Mouse (Mus musculus) embryonic facial prominence, embryonic 13.5 days (tissue): Measurements from ENCODE around the gene Gm44596. TPM values are rescaled to one million over a fixed set of nuclear protein-coding genes. Genes with fewer than 3 reads are reported as not detected.
A peak's percentile ranks its signal among the peaks of the same experiment; 100 is the strongest.

Source experiments
- ATAC-seq: fragments of 200-750 bp; cut with Nextera tagmentation; 2 replicates; pipeline ENCODE4 v1.8.0; 2017; ENCODE audit warnings: low read depth; ENCODE audit not compliant: insufficient number of reproducible peaks, insufficient read depth, low FRiP score, low TSS enrichment
- H3K27ac ChIP-seq: fragments of 300-500 bp; sonication (generic); 2 replicates; pipeline ENCODE4 v1.5.1; 2015; ENCODE audit warnings: moderate library complexity, mild to moderate bottlenecking, inconsistent platforms
- H3K27me3 ChIP-seq: fragments of 300-500 bp; sonication (generic); 2 replicates; pipeline ENCODE4 v1.6.1; 2015; ENCODE audit warnings: mild to moderate bottlenecking, inconsistent platforms
- H3K36me3 ChIP-seq: fragments of 300-500 bp; sonication (generic); 2 replicates; pipeline ENCODE4 v1.6.1; 2015; ENCODE audit warnings: mild to moderate bottlenecking, inconsistent platforms
- H3K4me1 ChIP-seq: fragments of 300-500 bp; sonication (generic); 2 replicates; pipeline ENCODE4 v1.6.1; 2015; ENCODE audit warnings: inconsistent platforms
- H3K4me2 ChIP-seq: fragments of 300-500 bp; sonication (generic); 2 replicates; pipeline ENCODE4 v1.6.1; 2015; ENCODE audit warnings: moderate library complexity, mild to moderate bottlenecking, inconsistent platforms
- H3K4me3 ChIP-seq: fragments of 300-500 bp; sonication (generic); 2 replicates; pipeline ENCODE4 v1.5.1; 2015; ENCODE audit warnings: mild to moderate bottlenecking, inconsistent platforms
- H3K9ac ChIP-seq: fragments of 300-500 bp; sonication (generic); 2 replicates; pipeline ENCODE4 v1.6.1; 2015; ENCODE audit warnings: mild to moderate bottlenecking, inconsistent platforms
- H3K9me3 ChIP-seq: fragments of 300-500 bp; sonication (generic); 2 replicates; pipeline ENCODE4 v1.6.1; 2016; ENCODE audit warnings: inconsistent platforms
- WGBS: fragments of 180-500 bp; shearing (Covaris S2); methylation state at CpG from one replicate; pipeline ENCODE4 v1.1.7; 2015; ENCODE audit warnings: mixed read lengths; 5-methylcytosine and 5-hydroxymethylcytosine counted together
- polyA plus RNA-seq: library from polyadenylated mRNA; unstranded; fragments of >200 nt; fragmentation: Nextera tagmentation; extraction: Ambion mirVana; gene quantifications from 2 replicates; pipeline ENCODE4 v1.2.1, GENCODE M21; 2015

Gene Gm44596
- polyA plus RNA-seq, 1 experiment from 2014 or later = not detected

DNA sequence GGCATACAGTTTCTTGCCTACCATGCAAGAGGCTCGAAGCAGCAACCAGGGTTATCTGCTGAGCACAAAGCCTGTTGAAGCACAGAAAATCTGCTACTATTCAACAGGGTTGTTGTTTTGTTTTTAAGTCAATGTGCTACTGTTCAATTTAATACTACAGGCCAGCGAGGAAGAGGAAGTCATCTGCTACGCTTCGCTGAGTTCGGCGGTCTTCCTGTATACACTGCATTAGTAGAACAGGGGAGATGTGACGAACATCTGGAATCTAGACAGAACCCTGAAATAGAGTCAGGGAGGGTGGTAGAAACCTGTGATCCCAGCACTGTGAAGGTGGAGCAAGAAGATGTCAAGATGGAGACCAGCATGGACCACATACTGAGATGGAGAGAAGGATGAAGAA lies 8.4 kb downstream of the Gm44596 start:
- Histone ChIP-seq H3K9ac (no peak overlapping the region), H3K9me3 (no peaks in the 10 kb centered on the region), H3K4me1 (no peaks in the 10 kb centered on the region), H3K27ac (no peak overlapping the region), H3K27me3 (no peaks in the 10 kb centered on the region), H3K36me3 (no peaks in the 10 kb centered on the region), H3K4me2 (no peak overlapping the region), H3K4me3 (no peak overlapping the region)
- 54% methylated on average over 7 of the region's 7 CpGs for WGBS
- no peak for ATAC-seq

DNA sequence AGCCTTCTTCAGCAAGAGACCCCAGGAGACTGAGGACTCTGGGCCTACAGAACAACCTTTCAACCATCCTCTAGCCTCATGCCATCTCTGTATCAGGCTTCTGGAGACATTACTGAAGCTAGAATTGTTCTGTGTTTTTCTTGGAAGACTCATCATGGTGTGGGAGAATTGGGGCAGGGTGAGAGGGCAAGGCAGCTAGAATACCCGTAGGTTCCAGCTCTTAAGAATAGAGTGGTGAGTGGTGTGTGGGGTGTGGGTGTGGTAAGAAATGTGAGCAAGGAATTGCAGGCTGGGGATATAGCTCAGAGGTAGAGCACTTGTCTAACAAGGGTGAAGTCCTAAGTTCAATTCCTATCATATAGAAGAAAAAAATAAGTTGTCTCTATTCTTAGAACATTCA lies 9.7 kb downstream of the Gm44596 start:
- Histone ChIP-seq H3K4me2 (no peak overlapping the region), H3K4me3 (no peak overlapping the region), H3K27ac (no peak overlapping the region), H3K4me1 (no peaks in the 10 kb centered on the region), H3K27me3 (no peaks in the 10 kb centered on the region), H3K36me3 (no peaks in the 10 kb centered on the region), H3K9me3 (no peaks in the 10 kb centered on the region), H3K9ac (no peak overlapping the region)
- no peak for ATAC-seq
- 89% methylated on average over 1 of the region's 1 CpGs for WGBS

DNA sequence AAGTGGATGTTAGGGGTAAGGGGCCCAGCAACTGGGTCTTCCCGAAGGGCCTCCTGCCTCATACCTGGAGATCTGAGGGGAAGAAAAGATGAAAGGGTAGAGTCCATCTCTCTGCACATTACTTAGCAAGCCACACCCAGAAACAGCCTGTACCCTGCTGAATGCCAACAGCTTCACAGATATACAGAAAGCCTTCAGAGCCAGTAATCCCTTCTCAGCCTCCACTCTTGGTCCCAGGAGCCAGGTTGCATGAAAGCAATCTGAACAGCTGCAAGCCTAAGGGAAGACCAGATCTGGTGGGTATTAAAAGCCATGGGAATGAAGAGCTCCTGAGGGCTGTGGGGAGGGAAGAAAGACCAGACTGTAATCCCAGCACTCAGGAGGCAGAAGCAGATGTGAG lies 13.9 kb downstream of the Gm44596 start:
- no peak for ATAC-seq

DNA sequence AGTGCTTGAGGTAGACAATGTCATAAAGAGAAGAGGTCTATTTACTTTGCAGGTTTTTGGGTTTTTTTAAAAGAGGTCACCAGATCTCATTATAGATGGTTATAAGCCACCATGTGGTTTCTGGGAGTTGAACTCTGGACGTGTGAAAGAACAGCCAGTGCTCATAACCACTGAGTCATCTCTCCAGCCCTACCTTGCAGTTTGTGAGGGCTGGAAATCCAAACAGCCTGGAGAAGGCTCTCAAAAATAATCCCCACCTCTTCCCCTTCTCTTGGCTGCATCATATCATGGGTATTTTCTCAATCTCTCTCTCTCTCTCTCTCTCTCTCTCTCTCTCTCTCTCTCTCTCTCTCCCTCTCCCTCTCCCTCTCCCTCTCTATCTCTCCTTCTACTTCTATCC lies 15.4 kb downstream of the Gm44596 start:
- H3K36me3 ChIP-seq = no peaks in the 10 kb centered on the region
- H3K4me1 ChIP-seq = no peaks in the 10 kb centered on the region
- no peaks in the 10 kb centered on the region for H3K27me3 ChIP-seq
- no peak overlapping the region for H3K4me2 ChIP-seq
- no peak overlapping the region for H3K27ac ChIP-seq
- 55% methylated on average over 1 of the region's 1 CpGs for WGBS
- no peak overlapping the region for H3K9ac ChIP-seq
- H3K9me3 ChIP-seq = no peaks in the 10 kb centered on the region
- ATAC-seq = no peak
- no peak overlapping the region for H3K4me3 ChIP-seq

More for the DNA sequence above, 13.9 kb downstream of the Gm44596 start:
- no peak overlapping the region for H3K9ac ChIP-seq
- H3K27me3 ChIP-seq = no peaks in the 10 kb centered on the region
- H3K9me3 ChIP-seq = no peaks in the 10 kb centered on the region
- no peaks in the 10 kb centered on the region for H3K36me3 ChIP-seq
- 81% methylated on average over 1 of the region's 1 CpGs for WGBS
- H3K4me3 ChIP-seq = no peak overlapping the region
- no peak overlapping the region for H3K27ac ChIP-seq
- H3K4me1 ChIP-seq = no peaks in the 10 kb centered on the region
- H3K4me2 ChIP-seq = no peak overlapping the region

DNA sequence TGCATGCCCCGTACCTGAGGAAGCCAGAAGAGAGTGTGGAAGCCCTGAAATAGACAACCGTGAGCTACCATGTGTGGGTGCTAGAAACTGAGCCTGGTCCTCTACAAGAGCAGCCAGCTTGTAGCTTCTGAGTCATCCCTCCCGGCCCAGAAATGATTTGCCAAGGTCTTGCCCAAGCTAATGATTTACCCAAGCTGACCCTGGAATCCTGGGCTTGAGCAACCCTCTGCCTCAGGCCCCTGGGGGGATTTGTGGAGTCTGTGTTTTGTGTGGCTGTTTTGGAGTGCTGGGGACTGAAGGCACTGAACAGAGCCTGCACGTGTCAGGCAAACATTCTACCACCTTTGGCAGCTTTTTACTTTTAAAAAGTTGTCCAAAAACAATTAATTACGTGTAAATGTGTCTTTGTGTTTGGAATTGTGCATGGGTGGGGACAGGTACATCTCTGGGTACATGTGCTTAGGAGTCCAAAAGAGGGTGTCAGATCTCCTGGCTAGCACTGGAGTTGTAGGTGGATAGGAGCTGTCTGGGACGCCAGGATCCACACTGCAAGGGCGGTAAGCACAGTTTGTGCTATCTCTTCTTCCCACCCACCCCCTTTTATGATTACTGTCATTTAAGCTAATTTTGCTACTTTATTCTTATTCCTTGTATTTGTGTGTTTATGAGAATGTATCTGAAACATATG lies 22.4 kb downstream of the Gm44596 start:
- no peak overlapping the region for H3K9ac ChIP-seq
- H3K9me3 ChIP-seq = no peaks in the 10 kb centered on the region
- 77% methylated on average over 7 of the region's 7 CpGs for WGBS
- H3K4me2 ChIP-seq = no peak overlapping the region
- no peak overlapping the region for H3K4me3 ChIP-seq
- H3K4me1 ChIP-seq = peaks cover 13% of the 10 kb centered on the region; the same call in 1 of the 2 replicates
- no peaks in the 10 kb centered on the region for H3K27me3 ChIP-seq
- no peak overlapping the region for H3K27ac ChIP-seq
- H3K36me3 ChIP-seq = no peaks in the 10 kb centered on the region
- ATAC-seq = no peak

DNA sequence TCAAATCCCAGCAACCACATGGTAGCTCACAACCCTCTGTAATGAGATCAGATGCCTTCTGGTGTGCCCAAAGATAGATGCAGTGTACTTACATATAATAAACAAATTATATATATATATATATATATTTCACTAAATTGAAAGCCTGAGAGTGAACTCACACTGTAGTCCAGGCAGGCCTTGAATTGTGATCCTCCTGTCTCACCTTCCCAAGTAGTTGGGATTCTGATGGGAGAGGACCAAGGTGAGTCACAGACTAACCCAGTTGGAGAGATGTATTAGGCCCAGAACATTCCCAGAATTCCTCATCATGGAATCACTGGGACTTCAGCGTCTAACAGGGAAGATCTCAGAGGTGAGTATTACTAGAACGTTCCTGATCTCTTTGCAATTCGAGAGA lies 23.7 kb downstream of the Gm44596 start, which contains the start of gene Nrip2:
Nrip2 (plus strand) TSS at position 301 of the 400 bp plus-strand sequence.
- Histone ChIP-seq H3K9ac (peak within 1 kb of the TSS; percentile 64), H3K27ac (peak within 1 kb of the TSS; percentile 48; the same call in 1 of the 2 replicates), H3K4me1 (peaks cover 13% of the 10 kb centered on the region; the same call in 1 of the 2 replicates), H3K4me3 (peak within 1 kb of the TSS; percentile 29), H3K27me3 (no peaks in the 10 kb centered on the region), H3K9me3 (no peaks in the 10 kb centered on the region), H3K36me3 (no peaks in the 10 kb centered on the region), H3K4me2 (peak within 1 kb of the TSS; percentile 49)
- no peak for ATAC-seq
- WGBS = 78% methylated on average over 3 of the region's 3 CpGs

DNA sequence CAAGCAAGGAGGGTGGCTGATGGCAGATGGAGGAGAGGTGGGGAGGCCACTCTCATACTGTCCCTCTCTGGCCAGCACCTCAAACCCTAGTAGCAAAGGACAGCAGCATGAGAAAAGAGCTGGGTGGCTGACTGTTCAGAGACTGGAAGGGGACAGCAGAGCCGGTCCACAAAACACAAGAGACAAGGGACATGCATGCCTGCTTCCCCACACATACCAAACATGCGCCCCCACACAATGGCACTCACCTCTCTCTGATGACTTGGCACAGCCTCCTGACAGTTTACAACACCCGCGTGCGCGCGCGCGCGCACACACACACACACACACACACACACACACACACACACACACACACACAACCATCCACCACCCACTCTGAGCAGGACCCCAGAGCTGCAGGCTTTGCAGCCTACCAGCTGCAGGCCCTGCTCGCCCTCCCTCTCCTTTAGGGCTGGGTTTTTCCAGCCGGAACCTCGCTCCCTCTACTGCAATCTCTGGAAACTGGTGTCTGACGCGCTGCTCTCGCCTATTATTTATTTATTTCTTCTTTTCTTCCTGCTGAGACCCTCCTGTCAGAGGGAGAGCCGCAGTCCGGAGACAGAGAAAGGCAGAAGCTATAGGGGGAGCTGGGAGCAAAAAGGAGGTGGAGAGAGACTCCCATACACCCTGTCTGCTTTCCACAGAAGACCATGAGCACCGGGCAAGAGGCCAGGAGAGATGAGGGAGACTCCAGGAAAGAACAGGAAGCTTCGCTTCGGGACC lies 24.3 kb downstream of the Gm44596 start:
- no peaks in the 10 kb centered on the region for H3K36me3 ChIP-seq
- no peaks in the 10 kb centered on the region for H3K27me3 ChIP-seq
- H3K4me1 ChIP-seq = peaks cover 13% of the 10 kb centered on the region; the same call in 1 of the 2 replicates
- 47% methylated on average over 21 of the region's 21 CpGs for WGBS
- peak overlapping the region; percentile 29 for H3K4me3 ChIP-seq
- peak overlapping the region; percentile 48; the same call in 1 of the 2 replicates for H3K27ac ChIP-seq
- no peaks in the 10 kb centered on the region for H3K9me3 ChIP-seq
- ATAC-seq = 0 out of 2 replicates have a peak, but pooled peaks have one; percentile 45
- peak overlapping the region; percentile 49 for H3K4me2 ChIP-seq
- H3K9ac ChIP-seq = peak overlapping the region; percentile 64

DNA sequence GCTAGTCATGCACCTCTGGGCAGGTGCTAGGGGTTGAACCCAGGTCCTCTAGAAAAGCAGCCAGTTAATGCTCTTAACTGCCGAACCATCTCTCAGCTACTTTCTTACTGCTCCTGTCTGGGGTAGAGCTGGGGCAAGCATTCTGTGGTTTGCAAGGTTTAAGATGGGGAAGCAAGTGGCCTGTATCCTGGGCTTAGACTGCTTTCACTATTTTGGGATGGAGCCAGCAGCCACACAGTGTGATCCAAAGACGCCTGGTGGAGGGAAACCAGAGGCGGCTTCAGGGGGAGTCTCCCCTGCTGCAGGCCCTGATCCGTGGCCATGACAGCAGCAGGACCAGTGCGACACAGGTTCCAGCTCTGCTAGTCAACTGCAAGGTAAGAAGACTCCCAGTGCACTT lies 29.4 kb downstream of the Gm44596 start:
- H3K27ac ChIP-seq = no peak overlapping the region

DNA sequence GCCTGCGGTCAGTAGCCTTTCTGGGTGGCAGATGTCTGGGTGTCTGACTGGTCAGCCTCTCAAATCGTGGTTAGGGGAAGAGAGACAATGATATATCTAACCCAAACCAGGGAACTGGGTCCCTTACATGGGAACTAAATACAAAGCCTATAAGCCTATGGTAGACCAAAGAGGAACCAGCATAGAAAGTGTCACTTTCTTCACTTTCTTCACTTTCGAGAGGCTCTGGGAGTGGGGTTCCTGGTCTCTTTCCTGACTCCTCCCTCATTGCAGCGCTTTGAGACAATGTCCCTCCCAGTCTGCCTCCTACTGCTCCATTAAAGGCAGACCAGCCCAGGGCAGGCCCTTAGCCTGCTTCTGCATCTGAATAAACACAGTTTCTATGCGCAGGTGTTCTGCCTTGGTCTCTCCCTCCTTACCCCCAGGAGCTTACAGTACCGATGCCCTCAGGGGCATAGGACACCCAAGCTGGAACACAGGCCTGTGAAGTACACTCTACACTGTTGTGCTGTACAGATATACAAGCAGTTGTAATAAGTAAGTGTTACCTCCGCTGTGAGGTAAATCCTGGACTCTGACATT lies 33.3 kb downstream of the Gm44596 start:
- H3K4me3 ChIP-seq = no peak overlapping the region
- H3K9ac ChIP-seq = no peak overlapping the region
- ATAC-seq = no peak
- H3K36me3 ChIP-seq = peaks cover 70% of the 10 kb centered on the region
- no peaks in the 10 kb centered on the region for H3K4me1 ChIP-seq
- H3K27ac ChIP-seq = no peak overlapping the region
- no peak overlapping the region for H3K4me2 ChIP-seq
- H3K9me3 ChIP-seq = no peaks in the 10 kb centered on the region
- WGBS = 86% methylated on average over 7 of the region's 7 CpGs
- no peaks in the 10 kb centered on the region for H3K27me3 ChIP-seq

More for the DNA sequence above, 29.4 kb downstream of the Gm44596 start:
- Histone ChIP-seq H3K9ac (no peak overlapping the region), H3K4me3 (no peak overlapping the region), H3K4me1 (peaks cover 8% of the 10 kb centered on the region; the same call in 1 of the 2 replicates), H3K27me3 (no peaks in the 10 kb centered on the region), H3K4me2 (no peak overlapping the region), H3K36me3 (peaks cover 40% of the 10 kb centered on the region), H3K9me3 (no peaks in the 10 kb centered on the region)
- no peak for ATAC-seq
- 64% methylated on average over 5 of the region's 5 CpGs for WGBS

DNA sequence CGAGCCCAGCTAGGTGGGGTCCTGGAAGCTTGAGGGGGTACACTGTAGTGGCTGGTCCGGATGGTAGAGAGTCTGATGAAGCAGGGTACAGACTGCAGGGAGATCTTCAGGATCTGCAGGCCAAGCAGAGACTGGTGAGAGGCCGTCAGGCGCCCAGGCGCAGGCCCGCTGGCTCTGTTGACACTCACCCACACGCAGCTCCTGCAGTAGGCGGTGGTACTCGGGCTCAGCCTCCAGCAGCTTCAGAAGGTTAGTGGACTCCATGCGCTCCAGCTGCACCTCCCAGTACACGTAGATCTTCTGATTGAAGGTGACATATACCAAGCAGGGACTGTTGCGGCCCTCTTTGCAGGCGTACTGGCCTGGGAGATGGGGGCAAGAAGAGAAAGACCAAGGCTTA lies 35.0 kb downstream of the Gm44596 start:
- Histone ChIP-seq H3K9me3 (no peaks in the 10 kb centered on the region), H3K36me3 (peaks cover 69% of the 10 kb centered on the region), H3K27me3 (no peaks in the 10 kb centered on the region), H3K4me3 (no peak overlapping the region), H3K4me2 (no peak overlapping the region), H3K4me1 (no peaks in the 10 kb centered on the region), H3K9ac (no peak overlapping the region), H3K27ac (no peak overlapping the region)
- no peak for ATAC-seq
- 94% methylated on average over 13 of the region's 13 CpGs for WGBS

DNA sequence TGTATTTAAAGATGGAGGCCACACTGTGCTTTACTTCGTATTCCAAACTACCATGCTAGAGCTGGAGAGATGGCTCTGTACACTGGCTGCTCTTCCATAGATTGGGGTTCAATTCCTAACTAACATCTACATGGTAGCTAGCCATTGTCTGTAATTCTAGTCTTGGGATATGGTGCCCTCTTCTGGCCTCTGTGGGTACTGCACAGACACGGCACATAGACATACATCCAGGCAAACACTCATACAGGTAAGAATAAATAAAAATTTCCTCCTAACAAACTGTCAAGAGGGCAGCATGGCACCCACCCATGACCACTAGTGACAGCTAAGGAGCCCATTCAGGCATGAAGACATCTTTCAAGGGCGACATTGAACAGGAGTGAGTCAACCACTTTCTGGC lies 35.8 kb downstream of the Gm44596 start:
- Histone ChIP-seq H3K27ac (no peak overlapping the region), H3K4me1 (no peaks in the 10 kb centered on the region), H3K4me3 (no peak overlapping the region), H3K36me3 (peaks cover 70% of the 10 kb centered on the region), H3K9ac (no peak overlapping the region), H3K4me2 (no peak overlapping the region), H3K27me3 (no peaks in the 10 kb centered on the region), H3K9me3 (no peaks in the 10 kb centered on the region)
- no peak for ATAC-seq
- WGBS = 17% methylated on average over 3 of the region's 3 CpGs
